Mouse (Mus musculus): ENCODE data around the gene Inpp5d. TPM values are rescaled to one million over a fixed set of nuclear protein-coding genes. Genes with fewer than 3 reads are reported as not detected.

The Inpp5d gene
- polyA plus RNA-seq, 1 experiment, result 8.5 TPM

GRCm38 (mm10) chr1:87706361-87706760, 86.2 kb downstream of the Inpp5d start:
- DNase-seq (ENCODE audit: low spot score), result no peak

GRCm38 (mm10) chr1:87709020-87709419, 88.9 kb downstream of the Inpp5d start:
- DNase-seq (ENCODE audit: low spot score), result no peak

GRCm38 (mm10) chr1:87709661-87710270, 89.7 kb downstream of the Inpp5d start:
- no peak for DNase-seq (ENCODE audit: low spot score)

- DNase-seq (ENCODE audit: low spot score), result no peak
Measured at GRCm38 (mm10) chr1:87711938-87712613, 92.0 kb downstream of the Inpp5d start.

GRCm38 (mm10) chr1:87712614-87712971, 92.5 kb downstream of the Inpp5d start:
- no peak for DNase-seq (ENCODE audit: low spot score)

- DNase-seq (ENCODE audit: low spot score), result no peak
Measured at GRCm38 (mm10) chr1:87721382-87721781, 101.3 kb downstream of the Inpp5d start.

GRCm38 (mm10) chr1:87722081-87722480, 102.0 kb downstream of the Inpp5d start:
- no peak for DNase-seq (ENCODE audit: low spot score)

- no peak for DNase-seq (ENCODE audit: low spot score)
Measured at GRCm38 (mm10) chr1:87723351-87723750, 103.2 kb downstream of the Inpp5d start.

GRCm38 (mm10) chr1:87729070-87729469, 109.0 kb downstream of the Inpp5d start:
- no peak for DNase-seq (ENCODE audit: low spot score)

- no peak for DNase-seq (ENCODE audit: low spot score)
Measured at GRCm38 (mm10) chr1:87729850-87730249, 109.7 kb downstream of the Inpp5d start.

- DNase-seq (ENCODE audit: low spot score), result no peak
Measured at GRCm38 (mm10) chr1:87730271-87730670, 110.2 kb downstream of the Inpp5d start.

GRCm38 (mm10) chr1:87733212-87733611, 113.1 kb downstream of the Inpp5d start:
- DNase-seq (ENCODE audit: low spot score), result no peak

- DNase-seq (ENCODE audit: low spot score), result no peak
Measured at GRCm38 (mm10) chr1:87734153-87734552, 114.0 kb downstream of the Inpp5d start.

GRCm38 (mm10) chr1:87740584-87741290, 120.6 kb downstream of the Inpp5d start:
- DNase-seq (ENCODE audit: low spot score), result no peak

GRCm38 (mm10) chr1:87749360-87749973, 129.4 kb downstream of the Inpp5d start:
- no peak for DNase-seq (ENCODE audit: low spot score)

- peak; percentile 83 for DNase-seq (ENCODE audit: low spot score)
Measured at GRCm38 (mm10) chr1:87755641-87756470, 135.7 kb downstream of the Inpp5d start, which contains the start of gene Atg16l1. TSS of gene Atg16l1 (plus strand) at chr1:87755870.

- DNase-seq (ENCODE audit: low spot score), result no peak
Measured at GRCm38 (mm10) chr1:87763821-87764220, 143.7 kb downstream of the Inpp5d start.

- DNase-seq (ENCODE audit: low spot score), result no peak
Measured at GRCm38 (mm10) chr1:87765741-87766140, 145.6 kb downstream of the Inpp5d start.

GRCm38 (mm10) chr1:87766233-87766632, 146.1 kb downstream of the Inpp5d start:
- no peak for DNase-seq (ENCODE audit: low spot score)

- DNase-seq (ENCODE audit: low spot score), result no peak
Measured at GRCm38 (mm10) chr1:87769263-87769662, 149.2 kb downstream of the Inpp5d start.
